Mouse (Mus musculus) cerebellum, postnatal 4 days (tissue): Measurements from ENCODE around the gene Smoc2.

Experiments
- DNase-seq, 2 experiments: peaks; one replicate each; pipeline ENCODE4 v3.0.0; 2022; ENCODE audit warnings: low spot score in 2 of 2, mixed read lengths in 1 of 2

Gene Smoc2

GRCm38 (mm10) chr17:14279966-14280300, 627 bp downstream of the Smoc2 start:
- DNase-seq: no peak

- no peak for DNase-seq
Measured at GRCm38 (mm10) chr17:14280425-14280833, 1.1 kb downstream of the Smoc2 start.

- DNase-seq: peak; percentile 90 to 91
Measured at GRCm38 (mm10) chr17:14288015-14288616, 8.8 kb downstream of the Smoc2 start.

DNA sequence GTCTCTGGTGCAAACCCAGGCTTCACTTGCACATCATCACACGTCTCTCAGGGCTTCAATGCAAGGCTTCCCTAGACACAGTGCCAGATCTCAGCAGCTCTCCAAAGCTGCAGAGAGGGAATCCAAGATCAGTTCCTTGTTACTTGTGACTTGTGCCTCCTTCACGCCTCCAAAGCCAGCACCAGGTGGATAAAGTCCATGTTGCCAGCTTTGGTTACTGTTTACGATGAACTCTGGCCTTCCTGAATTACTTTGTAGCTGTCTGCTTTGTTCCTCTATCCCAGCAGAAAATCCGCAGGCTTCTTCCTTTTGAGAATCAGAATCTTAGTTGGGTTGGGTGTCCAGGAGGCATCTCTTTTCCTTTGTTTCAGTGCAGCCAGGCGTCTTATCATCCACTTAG, 14.3 kb downstream of the Smoc2 start:
- no peak for DNase-seq

GRCm38 (mm10) chr17:14295146-14295545, 15.8 kb downstream of the Smoc2 start:
- no peak for DNase-seq

- DNase-seq: no peak
Measured at GRCm38 (mm10) chr17:14300361-14300760, 21.1 kb downstream of the Smoc2 start.

DNA sequence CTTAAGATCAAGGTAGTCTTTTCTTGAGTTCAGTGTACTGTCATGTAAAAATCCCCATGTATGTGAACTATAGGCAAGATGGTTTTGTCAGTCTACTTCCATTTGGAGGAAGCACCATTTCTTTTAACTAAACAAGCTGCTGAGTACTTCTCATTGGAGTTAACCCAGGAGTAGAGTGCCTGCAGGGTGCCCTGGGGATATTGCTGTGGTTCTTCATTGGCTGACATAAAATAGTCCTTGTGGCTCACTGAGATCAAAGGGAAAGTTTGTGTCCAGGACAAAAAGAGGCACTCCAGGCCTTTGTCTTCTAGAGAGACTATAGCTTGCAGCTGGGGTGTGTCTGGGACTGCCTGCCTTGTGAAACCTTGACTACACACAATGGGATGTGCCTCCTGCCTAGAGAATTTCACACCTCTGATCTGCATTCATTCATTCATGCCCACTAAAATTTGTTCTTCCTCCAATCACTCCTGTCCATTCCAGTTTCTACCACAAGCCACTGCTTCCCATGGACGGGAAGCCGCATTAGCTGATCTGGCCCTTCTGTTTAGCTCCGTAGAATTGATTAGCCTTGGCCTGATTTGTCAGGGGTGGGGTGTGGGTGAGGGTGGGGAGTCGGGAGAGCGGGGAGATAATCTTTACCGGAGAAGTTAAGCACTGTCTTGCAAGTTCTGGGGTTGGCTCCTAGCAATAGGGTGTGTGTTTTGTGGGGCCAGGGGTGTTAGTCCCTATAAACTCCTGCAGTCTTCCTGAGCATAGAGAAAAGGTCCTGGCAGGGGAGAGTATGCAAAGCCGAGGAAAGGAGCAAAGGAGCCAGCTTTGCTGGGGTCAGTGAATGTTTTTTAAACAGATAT, 22.4 kb downstream of the Smoc2 start:
- no peak for DNase-seq

DNA sequence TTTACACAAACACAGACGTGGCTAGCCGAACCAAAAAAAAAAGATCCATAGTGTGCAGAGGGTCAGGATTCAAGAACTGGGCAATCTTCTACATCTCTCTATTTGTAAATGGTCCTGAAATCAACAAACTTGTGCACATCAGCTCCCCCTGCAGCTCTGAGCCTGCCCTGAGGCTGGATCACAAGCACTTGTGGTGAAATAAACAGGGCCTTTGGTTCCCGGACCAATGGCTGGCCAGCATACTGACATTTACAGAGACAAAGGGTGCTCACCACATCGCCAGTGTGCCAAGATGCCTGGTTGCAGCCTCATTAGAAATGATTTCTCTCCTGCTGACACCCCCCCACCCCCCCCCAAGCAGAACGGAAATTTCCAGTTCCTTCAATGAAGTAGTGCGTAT, 23.1 kb downstream of the Smoc2 start:
- DNase-seq: peak in 1 of 2 experiments; percentile 6

DNA sequence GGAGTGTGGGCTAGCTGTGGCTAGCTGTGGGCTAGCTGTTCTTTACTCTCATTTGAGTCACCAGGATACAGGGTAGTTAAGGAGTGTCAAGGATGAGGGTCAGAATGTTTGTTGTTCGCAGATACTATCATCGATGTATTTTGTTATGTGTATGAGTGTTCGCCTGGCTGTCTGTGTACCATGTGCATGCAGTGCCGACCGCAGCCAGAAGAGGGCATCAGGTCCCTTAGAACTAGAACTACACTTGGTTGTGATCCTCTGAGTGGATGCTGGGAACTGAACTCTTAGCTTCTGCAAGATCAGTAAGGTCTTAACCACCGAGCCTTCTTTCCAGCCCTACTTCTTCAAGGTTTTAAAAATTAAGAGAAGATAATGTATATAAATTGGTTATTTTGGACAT, 24.4 kb downstream of the Smoc2 start:
- no peak for DNase-seq

DNA sequence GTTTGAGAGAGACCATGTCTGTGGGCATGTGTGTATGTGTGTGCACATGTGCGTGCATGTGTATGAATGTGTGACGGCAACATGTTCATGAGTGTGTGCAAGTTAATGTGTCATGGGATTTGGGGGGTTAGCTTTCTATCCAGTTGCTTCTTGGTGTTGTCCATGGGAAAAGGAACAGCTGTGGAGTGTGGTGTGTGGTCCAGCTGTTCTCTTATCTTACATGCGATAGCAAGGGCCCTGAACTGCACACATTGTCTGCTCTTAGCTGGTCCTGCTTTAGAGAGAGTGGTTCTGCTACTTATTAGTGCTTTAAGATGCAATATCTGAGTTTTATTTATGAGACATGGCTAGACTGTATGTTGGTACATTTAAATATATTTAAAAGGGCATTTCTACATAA, 30.6 kb downstream of the Smoc2 start:
- DNase-seq: no peak

DNA sequence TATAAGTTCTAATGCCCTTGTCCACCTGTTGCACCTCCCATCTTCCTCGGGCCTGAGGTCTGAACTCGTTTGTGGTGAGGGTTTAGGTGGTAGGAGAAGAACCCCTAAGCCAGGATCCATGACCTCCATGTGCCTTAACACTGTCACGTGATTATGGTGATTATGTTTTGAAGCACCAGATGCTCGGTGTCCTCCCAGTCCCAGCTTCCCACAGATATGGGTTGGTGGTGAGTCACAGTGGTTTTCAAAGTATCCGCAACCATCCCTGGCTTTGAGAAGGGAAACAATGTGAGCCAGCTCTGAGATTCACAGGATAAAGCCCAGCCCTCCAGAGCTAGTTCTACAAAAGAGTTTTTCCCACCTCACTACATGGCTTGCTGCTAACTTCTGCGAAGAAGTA, 33.1 kb downstream of the Smoc2 start:
- no peak for DNase-seq

GRCm38 (mm10) chr17:14314308-14314707, 35.0 kb downstream of the Smoc2 start:
- DNase-seq: no peak

DNA sequence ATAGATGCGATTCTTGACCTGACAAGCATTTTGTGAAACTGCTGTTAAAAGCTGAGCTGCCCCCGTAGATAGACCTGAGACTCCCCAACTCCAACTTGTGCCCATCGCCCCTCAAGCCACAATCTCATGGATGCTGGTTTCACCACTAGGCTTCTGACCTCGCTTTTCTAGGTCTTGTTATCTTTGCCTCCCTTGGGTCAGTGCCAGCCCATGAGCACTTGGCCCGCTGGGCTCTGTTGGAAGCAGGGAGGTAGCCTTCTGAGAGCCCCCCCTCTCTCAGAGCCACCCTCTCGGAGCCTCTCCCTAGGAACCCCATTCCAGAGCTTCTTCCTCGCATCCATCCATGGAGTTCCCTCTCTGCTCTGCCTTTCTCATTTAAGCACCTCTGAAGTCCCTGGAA, 37.2 kb downstream of the Smoc2 start:
- no peak for DNase-seq

DNA sequence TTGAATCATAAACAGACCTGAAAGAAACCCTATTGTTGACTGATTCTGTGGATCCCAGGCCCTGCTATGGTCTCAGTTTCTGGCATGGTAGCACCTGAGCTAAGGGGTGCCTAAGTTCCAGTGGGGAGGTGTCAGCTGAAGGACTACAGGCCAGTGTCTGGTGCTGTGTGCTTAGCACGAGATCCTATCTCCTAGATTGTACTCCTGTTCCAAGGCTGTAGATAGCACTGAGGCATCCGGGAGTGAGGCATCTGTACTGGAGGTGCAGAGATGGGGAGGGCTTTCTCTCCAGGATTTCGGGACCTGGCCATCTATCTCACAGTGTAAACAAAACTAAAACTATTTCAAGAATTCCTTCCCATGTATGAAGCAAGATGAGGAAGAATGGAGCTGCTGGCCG, 38.1 kb downstream of the Smoc2 start:
- no peak for DNase-seq

DNA sequence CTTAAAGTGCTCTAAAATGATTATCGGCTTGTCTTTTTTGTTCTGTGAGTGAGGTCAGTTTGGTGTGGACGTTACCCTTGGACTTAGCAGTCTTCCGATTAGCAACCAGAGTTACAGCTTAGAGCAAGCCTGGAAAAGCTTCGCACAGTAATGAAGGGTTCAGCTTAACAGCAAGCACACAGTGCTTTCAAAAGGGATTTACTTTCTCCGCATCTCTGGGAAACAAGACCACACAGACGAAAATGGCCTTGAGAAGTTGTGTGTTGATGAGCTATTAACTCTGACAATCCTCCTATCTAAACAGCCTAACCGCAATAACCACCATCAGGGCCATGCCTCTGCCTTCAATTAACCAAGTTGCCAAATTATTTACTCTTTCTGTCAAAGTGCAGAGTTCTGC, 46.9 kb downstream of the Smoc2 start:
- no peak for DNase-seq

- DNase-seq: peak in 1 of 2 experiments; percentile 25
Measured at GRCm38 (mm10) chr17:14328037-14328436, 48.7 kb downstream of the Smoc2 start.

DNA sequence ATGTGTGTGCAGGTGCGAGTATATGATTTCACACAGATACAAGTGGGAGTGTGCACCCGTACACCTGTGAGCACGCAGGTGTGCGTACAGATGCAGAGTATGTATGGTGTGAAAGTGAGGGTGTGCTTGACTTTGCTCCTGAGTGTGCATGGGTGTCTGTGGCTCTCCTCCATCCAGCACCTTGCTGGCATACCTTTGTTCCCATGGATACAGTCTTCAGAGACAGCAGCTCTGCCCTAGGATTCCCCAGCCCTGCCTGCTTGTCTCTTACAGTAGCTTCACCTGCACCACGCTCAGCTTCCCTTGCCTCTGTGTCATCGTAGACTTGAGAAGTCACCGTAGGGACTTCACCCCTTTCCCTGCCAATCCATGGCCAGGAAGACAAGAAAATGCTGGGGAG, 51.2 kb downstream of the Smoc2 start:
- DNase-seq: no peak

DNA sequence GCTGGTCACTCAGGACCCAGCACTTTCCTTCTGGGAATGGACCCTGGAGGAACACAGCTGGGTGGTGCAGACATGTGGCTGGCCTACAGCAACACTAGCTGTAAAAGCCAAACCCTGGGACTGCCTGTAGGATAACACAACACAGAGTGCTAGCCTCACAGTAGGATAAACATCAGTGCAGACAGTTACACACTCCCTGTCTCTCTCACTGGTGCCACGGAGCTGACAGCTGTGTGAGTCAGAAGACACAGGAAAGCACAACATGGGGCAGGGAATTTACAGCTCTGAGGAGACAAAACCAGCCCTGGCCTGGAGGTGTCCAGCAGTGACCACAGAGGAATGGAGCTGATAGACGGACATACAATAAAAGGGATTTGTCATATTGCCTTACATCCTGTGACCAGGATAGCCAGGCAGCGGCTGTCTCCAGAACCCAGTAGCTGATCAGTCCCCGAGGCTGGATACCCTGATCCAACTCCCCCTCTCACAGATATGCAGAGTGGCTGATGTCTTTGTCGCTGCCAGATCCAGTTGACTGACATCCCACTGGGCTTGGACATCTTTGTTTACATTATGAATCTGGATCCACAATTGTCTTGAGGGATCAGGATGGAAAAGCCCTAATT, 60.7 kb downstream of the Smoc2 start:
- DNase-seq: no peak

DNA sequence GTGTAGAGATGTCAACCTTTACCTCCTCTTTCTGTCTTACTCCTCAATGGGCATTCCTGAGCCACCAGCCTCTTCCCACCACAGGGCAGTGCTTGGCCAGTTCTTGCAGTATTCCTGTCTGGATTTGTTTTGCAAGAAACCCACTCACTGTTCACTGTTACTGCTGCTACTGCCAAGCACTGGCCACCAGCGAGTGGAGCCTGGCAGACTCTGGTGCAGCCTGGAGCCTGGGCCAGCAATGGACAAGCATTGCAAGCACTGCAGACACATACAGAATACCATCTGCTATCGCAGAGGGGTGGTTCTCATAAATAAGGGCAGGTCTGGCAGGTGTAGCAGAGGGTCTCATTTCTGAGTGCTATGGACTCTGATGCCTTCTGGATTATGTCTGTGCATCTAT, 61.4 kb downstream of the Smoc2 start:
- peak in 1 of 2 experiments; percentile 22 for DNase-seq

GRCm38 (mm10) chr17:14342511-14342910, 63.2 kb downstream of the Smoc2 start:
- no peak for DNase-seq

DNA sequence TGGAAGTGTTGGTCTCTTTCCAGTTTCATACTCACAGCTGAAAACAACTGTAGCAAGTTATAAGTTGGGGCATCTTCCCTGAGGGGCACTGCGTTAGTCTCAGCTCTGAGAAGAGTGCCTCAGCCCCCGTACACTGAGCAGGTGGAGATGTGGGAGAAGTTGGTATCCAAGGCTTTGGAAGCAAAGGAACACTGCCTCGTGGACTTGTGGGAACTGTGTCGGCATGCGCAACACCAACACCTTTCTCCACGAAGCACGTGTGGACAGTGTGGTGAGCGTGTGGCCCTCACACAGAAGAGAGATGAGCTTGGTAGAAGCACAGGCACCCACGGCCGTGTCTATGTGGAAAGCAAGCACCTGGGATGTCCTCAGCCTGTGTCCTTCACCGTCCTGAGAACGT, 64.1 kb downstream of the Smoc2 start:
- DNase-seq: no peak

DNA sequence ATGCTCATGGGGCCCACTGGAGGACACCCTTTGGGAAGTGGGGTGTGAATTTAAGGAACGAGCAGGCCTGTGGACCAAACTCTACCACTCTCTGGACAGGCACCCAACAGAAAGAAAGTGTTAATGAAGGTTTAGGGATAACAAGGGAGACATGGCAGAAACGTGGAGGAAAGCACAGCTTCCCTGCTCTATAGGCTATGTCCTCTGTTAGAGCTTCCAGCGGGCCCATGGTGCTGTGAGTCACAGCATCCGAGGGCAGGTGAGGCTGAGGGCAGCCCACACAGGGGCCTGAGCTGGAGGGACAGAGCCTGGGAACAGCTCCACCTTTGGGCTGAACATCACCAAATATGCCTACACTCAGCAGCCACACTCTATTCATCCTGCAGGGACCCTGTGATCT, 66.2 kb downstream of the Smoc2 start:
- DNase-seq: no peak

- DNase-seq: no peak
Measured at GRCm38 (mm10) chr17:14346891-14347290, 67.6 kb downstream of the Smoc2 start.
